Mouse (Mus musculus): ENCODE results near the gene Qprt. TPM values are rescaled to one million over a fixed set of nuclear protein-coding genes. Genes with fewer than 3 reads are reported as not detected.
A peak's percentile ranks its signal among the peaks of the same experiment; 100 is the strongest.
"Not testable (repeated sequence)": the region's sequence is repeated elsewhere in the genome, so short reads cannot be mapped to it uniquely, and the experiment has no call there.

The Qprt gene
- total RNA-seq, 2 experiments from 2014 or later: 0.34 to 1.7 TPM

DNA sequence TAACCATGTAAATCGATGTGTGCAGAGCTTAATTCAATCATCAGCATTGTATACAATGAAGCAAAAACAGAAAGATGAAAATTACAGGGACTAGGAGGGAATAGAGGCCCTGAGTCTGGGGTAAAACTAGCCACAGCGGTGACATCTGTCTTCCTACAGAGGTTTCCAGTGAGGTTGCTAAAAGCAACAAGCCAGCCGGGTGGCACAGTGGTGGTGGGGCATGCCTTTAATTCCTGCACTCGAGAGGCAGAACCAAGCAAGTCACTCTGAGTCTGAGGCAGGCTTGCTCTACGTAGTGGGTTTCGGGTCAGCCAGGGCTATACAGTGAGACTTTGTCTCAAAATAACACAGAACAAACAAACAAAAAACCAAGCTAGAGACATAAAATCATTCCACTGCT lies 19.9 kb downstream of the Qprt start:
- no peak for ATAC-seq (replicated peaks; ENCODE audit: low FRiP score, poor library complexity, severe bottlenecking)

DNA sequence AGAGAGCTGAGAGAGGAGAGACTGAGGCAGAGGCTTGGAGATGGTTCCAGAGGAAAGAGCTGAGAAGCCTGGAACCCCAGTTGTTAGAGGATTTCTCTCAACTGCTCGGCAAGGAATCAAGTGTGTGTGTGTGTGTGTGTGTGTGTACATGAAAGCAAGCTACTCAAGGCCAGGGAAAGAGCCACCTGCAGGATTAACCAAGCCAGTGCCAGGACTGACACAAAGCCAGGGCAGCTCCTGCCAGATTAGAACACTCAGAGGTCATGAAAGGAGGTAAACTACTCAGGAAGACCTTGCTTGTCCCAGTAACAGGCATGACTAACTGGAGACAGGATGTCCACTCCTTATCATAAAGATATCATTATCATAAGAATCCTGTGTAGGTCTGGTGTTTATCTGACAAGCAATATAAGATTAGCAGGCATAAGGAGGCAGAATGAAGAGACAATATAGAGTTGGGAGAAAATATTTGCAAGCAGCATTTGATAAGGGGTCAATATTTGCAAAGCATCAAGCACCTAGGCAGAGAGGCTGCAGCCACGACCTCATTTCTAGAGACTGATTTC lies 20.5 kb downstream of the Qprt start:
- no peak for ATAC-seq (replicated peaks; ENCODE audit: low FRiP score, poor library complexity, severe bottlenecking)

DNA sequence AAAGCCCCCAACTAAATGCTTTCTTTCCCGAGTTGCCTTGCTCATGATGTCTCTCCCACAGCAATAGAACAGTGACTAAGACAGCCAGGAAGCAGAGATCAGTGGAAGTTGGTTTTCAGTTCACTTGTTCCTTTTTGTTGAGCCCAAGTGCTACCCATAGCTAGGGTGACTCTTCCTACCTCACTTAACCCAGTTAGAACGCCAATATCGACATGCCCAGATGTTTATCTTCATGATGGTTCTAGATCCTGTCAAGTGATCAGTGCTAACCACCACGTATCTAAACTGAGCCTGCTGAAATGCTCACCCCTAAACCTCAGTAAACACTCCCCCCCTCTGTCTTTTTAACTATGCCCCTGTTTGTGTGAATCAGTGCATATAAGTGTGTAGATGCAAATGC lies 22.5 kb downstream of the Qprt start:
- no peak for ATAC-seq (replicated peaks; ENCODE audit: low FRiP score, poor library complexity, severe bottlenecking)

DNA sequence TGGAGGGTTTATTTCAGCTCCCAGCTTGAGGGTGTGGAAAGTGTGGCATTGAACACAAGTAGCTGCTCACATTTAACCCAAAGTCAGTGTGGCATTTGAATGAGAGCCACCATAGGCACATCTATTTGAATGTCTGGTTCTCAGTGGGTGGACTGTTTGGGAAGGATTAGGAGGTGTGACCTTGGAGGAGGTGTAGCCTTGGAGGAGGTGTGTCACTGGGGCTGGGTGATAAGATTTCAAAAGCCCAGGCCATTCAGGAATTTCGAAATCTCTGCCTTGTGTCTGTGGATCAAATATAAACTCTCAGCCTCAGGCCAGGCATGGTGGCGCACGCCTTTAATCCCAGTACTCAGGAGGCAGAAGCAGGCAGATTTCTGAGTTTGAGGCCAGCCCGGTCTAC lies 23.1 kb downstream of the Qprt start:
- no peak for ATAC-seq (replicated peaks; ENCODE audit: low FRiP score, poor library complexity, severe bottlenecking)

DNA sequence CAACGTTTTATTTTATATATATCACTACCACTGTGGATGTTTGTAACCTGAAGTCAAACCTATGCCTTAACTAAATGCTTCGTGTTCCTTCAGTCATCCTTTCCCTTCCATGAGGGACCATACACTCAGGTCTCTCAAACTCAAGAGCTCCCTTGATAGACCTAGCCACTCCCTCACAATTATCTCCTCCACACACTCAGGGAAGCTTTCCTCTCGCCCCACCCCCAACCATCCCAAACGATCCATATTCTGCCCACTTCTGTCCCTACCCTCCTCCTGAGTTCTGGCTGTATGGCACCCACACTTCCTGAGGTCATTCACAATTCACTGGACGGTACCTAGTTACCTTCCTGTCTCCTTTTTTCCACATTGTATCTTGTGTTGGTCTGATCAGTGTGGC lies 23.5 kb downstream of the Qprt start:
- peak; percentile 60 for ATAC-seq (replicated peaks; ENCODE audit: low FRiP score, poor library complexity, severe bottlenecking)

DNA sequence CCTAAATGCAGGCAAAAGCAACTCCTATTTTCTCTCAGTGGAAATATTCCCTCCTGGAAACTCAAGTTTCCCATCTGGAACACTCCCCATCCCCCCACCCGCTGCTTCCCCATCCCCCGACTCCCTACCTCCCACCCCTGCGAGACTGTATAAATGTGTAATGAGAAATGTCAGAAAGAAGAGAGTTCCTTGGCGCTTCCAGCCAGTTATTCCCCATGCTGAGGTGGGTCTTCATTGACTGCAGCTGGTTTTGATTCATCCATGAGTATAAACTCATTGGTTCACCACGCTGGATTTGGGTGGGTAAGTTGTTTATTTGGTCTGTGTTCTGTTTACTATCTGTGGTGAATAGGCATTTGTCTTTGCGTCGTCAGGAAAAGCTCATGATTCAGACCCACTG lies 25.6 kb downstream of the Qprt start:
- no peak for ATAC-seq (replicated peaks; ENCODE audit: low FRiP score, poor library complexity, severe bottlenecking)

DNA sequence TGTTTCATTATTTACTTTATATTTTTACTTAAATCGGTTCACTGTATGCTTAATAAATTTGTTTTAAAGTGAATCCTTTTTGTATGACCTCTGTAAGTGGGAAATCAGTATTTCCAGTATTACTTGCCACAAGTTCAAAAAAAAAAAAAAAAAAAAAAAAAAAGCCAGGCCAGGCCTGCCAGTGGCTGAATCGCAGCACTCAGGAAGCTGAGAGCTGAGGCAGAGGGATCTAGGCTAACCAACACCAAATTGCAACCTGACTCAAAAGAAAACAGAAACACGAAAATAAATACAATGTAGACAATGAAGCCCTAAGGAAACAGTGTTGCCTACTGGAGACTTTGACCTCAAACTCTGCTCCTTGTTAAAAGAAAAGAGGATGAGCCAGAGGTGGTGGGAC lies 28.1 kb downstream of the Qprt start:
- no peak for ATAC-seq (replicated peaks; ENCODE audit: low FRiP score, poor library complexity, severe bottlenecking)

DNA sequence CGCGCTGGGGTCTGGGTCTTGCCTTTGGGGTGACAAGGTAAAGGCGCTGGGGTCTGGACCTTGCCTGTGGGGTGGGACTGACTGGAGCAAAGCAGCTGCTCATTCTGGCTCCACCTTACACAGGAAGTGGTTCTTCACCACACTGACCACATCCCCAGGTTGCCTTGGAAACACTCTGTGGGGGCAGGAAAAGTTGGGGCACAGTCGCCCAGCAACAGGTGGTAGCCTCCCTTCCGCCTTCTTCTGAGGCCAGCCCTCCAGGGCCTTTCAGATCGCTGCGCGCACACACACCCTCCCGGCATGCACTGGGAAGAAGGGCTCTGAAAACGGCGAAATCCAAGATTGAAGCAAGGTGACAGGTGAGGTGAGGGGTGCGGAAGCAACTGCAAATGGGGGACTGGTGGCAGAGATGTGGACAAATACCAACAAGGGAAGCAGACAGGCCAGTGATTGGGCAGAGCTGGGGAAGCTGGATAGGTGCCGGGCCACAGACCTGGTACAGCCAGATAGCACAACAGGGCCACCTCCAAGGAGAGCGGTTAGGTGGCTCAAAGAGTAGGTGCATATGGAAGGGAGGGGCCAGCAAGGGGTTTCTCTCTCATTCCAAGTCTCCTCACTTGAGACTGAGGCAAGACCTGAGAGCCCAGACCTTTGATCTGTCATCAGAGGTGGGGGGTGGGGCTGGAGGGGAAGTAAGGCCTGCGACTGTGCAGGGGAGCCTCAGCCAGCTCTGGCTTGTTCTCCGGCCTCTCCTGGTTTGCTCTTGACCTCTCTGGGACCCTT lies 30.7 kb downstream of the Qprt start, which contains the start of gene AI467606:
Gene AI467606, plus strand, starts transcription at position 246 of the 783 bp plus-strand sequence.
- peak; percentile 83 for ATAC-seq (replicated peaks; ENCODE audit: low FRiP score, poor library complexity, severe bottlenecking)

DNA sequence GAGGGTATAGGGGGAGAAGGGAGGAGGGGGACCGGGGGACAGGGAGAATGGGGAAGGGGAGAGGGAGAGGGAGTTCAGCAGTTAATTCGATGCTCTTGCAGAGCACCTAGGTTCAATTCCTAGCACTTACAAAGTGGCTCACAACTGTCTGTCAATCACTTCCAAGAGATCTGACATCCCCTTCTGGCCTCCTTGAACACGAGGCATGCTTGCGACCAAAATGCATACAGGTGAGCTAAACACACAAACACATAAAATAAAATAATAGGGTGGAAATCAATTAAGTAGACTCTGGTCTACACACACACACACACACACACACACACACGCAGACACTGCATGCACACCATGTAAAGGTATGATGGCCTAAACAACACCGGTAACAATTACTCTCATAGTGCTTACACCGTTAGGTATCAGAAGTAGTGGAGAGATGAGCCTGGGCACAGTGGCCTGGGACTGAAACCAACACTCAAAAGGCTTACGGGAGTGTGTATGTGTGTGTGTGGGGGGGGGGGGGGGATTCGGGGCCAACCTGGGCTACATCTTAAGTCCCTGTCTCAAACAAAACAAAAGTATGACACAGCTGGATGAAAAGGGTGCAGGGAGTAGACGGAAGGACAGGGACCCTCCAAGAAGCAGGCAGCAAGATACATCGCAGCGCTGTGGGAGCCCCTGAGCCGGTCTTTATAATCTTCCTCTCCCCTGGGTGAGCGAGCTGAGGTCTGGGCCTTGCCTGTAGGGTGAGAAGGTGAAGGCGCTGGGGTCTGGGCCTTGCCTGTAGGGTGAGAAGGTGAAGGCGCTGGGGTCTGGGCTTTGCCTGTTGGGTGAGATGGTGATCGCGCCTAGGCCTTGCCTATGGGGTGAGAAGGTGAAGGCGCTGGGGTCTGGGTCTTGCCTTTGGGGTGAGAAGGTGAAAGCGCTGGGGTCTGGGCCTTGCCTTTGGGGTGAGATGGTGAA lies 31.6 kb downstream of the Qprt start:
- ATAC-seq (replicated peaks; ENCODE audit: low FRiP score, poor library complexity, severe bottlenecking): peak; percentile 13

DNA sequence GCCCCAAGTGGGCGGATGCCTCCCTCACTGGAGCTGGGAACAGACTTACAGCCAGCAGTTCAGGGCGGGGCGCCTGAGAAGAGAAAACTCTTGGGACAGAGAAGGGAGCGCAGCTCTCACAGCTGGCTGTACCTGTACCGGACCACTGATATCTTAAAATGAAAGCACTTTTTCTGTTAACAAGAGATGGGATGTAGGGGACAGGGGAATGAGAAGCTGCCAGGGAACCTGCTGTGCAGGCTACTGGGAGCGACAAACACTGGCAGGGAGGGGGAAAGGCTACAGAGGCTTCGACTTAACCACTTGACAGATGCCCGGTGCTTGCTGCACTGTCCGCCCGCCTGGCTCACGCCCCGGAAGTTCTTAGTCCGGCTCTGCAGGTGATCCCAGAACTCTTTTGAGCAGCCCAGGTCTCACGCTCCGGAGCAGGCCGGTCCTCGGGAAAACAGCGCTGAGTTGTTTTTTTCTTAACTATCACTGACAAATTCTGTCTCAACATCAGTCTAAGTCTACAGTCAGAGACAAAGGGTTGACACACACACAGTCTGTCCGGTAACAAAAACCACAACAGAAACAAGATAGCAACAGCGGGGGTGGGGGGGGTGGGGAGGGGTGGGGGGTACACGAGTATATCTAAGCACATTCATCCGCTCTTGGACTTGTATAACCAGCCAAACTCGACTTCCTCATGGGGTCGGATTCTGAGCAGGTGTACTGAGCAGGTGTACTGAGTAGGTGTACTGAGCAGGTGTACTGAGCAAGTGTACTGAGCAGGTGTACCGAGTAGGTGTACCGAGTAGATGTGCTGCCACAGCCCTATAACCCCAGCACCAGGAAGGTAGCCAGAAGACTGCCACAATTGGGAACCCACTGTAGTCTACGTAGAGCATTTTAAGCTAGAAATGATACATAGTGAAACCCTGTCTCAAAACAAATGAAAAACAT lies 32.9 kb downstream of the Qprt start:
- peak; percentile 41 for ATAC-seq (replicated peaks; ENCODE audit: low FRiP score, poor library complexity, severe bottlenecking)

DNA sequence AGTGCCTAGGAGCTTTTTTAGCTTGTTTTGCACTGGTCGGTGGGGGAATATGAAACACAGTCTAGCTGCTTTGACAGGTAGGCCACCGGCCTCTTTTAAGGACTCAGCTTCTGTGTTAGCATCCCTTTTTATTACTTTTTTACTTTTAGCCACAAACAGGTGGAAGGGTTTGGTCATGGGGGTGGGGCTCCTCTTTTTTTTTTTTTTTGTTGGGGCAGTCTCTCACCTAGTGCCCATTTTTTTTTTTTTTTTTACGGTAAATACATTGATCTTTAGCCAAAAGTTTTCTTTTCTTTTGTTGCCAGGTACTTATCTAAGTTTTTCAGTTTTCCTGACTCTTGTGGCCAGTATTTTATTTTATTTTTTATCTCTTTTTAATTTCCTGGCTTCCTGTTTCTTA lies 33.9 kb downstream of the Qprt start:
- ATAC-seq (replicated peaks; ENCODE audit: low FRiP score, poor library complexity, severe bottlenecking): no peak

DNA sequence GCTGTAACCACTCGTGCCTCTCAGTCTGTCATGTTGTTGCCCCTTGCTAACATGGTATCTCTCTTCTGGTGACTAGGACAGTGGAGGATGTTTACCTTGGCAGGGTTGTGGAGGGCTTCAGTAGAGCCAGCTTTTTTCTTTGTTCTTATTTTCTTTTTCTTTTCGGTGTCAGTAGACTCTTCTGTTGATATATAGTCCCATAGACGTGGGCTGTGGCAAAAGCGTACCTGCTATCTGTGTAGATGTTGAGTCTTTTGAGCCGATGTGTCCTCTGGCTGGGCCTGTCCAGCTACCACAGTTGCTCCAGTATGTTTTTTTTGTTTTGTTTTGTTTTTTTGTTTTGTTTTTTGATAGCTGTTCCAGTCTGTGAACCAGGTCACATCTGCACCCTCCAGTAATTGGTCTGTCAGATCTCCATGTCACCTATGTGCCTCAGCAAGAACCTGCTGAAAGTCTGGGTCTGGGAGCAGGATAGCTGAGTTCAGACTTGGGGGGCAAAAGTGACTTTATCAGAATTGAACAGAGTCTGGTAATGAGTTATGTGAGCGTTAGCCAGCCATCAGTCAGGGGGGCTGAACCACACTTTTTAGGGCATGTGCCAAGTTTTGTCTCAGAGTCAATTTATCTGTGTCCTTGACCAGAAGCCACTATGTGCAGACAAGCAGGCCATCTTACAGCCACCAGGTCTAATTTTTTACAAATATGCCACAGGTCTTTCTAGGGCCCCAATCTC lies 34.6 kb downstream of the Qprt start, which contains the start of gene Zg16:
Gene Zg16, minus strand, starts transcription at position 51 of the 733 bp plus-strand sequence.
- not testable (repeated sequence) for ATAC-seq (replicated peaks; ENCODE audit: low FRiP score, poor library complexity, severe bottlenecking)

DNA sequence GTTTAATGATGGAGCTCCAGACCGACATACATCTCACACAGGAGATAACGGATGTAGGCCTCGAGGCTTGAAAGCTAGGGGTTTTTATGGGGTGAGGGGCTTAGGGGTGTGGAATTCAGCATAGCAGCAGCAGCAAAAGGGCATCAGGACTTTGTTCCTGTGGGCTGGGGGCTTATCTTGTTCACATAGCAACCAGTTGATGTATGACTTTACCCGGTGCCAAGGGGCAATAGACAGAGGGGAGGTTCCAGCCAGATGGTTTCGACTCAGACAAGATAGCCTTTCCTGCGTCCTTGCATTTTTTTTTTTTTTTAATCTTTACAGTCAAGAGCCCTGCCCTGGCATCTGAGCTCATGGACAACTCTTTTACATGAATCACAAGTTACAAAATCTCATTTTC lies 36.3 kb downstream of the Qprt start:
- ATAC-seq (replicated peaks; ENCODE audit: low FRiP score, poor library complexity, severe bottlenecking): 0 out of 2 replicates have a peak, but pooled peaks have one; percentile 37

DNA sequence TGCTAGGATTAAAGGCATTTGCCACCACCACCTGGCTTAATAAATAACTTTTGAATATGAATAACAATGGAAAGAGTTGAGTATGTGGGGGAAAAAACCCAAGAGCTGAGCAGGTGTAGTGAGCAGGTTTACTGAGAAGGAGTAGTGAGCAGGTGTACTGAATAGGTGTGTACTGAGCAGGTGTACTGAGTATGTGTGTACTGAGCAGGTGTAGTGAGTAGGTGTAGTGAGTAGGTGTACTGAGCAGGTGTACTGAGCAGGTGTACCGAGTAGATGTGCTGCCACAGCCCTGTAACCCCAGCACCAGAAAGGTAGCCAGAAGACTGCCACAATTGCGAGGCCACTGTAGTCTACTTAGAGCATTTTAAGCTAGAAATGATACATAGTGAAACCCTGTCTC lies 37.2 kb downstream of the Qprt start:
- no peak for ATAC-seq (replicated peaks; ENCODE audit: low FRiP score, poor library complexity, severe bottlenecking)

DNA sequence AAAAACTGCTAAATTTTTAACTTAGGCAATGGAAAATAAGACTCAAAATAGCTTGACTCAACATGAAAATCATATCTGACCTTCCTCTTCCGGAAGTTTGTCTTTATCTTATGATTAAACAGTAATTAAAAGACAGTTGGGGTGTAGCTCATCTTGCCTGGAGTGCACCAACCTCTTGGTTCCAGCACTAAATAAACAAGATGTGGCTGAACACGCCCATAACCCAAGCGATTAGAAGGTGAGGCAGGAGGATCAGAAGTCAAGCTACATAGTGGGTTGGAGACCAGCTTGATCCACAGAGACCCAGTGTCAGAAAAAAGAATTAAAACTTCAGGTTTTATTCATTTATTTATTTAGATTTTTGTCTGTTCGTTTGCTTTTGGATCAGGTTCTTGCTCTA lies 38.3 kb downstream of the Qprt start:
- peak; percentile 88 for ATAC-seq (replicated peaks; ENCODE audit: low FRiP score, poor library complexity, severe bottlenecking)

DNA sequence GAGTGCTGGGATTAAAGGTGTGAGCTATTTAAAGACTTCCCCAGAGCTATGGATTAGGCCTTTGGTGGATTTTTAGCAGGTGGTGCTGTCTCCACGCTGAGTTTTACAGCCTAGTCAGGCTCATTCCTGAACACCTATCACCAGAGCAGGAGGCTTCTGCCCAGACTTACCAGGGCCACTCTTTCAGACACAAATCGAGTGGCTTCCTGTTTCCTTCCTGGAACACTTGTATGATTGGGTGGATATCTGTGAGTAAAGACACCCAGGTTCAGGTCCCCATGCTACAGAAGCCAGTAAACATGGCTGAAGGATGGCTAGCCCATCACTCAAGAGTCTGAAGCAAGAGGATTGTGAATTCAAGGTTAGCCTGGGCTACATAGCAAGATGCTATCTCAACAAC lies 39.0 kb downstream of the Qprt start:
- no peak for ATAC-seq (replicated peaks; ENCODE audit: low FRiP score, poor library complexity, severe bottlenecking)

DNA sequence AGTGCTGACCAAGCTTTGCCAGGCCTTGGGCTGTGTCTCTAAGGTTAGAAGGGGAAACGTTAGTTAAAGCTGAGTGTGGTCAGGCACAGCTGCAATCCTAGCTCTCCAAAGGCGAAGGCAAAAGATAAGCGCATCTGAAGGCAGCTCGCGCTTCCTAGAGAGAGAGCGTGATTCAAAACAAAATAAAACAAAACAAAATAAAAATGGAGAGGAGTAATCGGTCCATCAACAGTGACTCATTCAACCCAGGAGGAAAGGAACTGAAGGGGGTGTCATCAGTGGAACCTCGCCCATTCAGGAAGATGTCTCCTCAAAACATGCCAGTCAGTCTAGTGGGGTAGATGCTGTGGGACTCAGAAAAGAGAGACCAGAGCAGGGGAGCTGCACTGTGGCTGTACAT lies 39.8 kb downstream of the Qprt start:
- no peak for ATAC-seq (replicated peaks; ENCODE audit: low FRiP score, poor library complexity, severe bottlenecking)

DNA sequence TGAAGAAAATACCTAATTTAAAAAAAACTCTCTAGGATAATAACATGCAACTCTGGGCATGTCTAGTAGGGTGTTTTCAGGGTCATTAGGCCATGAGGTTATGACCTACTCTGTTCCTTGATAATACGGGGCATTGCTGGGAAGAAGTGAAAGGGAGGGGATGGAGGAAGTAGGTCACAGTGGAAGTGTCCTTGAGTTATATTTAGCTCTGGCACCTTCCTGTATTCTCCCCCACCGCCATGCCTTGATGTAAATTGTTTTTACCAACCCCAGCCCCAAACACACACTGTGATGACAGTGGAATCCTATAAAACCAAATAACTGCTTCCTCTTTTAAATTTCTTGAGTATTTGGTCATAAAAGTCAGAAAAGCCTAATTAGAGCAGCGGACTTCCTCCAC lies 42.0 kb downstream of the Qprt start:
- ATAC-seq (replicated peaks; ENCODE audit: low FRiP score, poor library complexity, severe bottlenecking): no peak

DNA sequence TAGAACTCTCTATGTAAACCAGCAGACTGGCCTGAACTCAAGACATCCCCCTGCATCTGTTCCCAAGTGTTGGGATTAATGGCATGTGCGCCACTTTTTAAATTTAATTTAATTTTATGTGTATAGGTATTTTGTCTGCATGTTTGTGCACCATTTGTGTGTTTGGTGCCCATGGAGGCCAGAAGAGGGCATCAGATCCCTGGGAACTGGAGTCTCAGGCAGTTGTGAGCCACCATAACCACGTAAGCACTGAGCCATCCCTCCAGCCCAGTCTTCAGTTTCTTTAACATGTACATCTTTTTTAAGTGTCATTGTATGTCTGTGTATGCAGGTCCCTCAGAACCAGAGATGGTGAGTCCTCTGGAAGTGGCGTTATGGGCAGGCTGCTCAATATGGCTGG lies 44.3 kb downstream of the Qprt start:
- peak; percentile 50; the same call in 1 of the 2 replicates for ATAC-seq (replicated peaks; ENCODE audit: low FRiP score, poor library complexity, severe bottlenecking)
